Mouse (Mus musculus): ENCODE measurements around the gene Slc27a5. TPM values are rescaled to one million over a fixed set of nuclear protein-coding genes. Genes with fewer than 3 reads are reported as not detected.

The Slc27a5 gene
- polyA plus RNA-seq, 1 experiment = not detected

- H3K27me3 ChIP-seq (ENCODE audit: control insufficient read depth, insufficient read depth, low read length, poor library complexity, severe bottlenecking) = no peaks in the 10 kb centered on the region
- no peaks in the 10 kb centered on the region for H3K9me3 ChIP-seq (replicated peaks; ENCODE audit: control insufficient read depth, insufficient read depth, low read length, poor library complexity, severe bottlenecking)
- no peak overlapping the region for H3K4me3 ChIP-seq (ENCODE audit: low read depth, low read length)
- no peaks in the 10 kb centered on the region for H3K36me3 ChIP-seq (ENCODE audit: control insufficient read depth, insufficient read depth, low read length, poor library complexity, severe bottlenecking)
- no peaks in the 10 kb centered on the region for H3K4me1 ChIP-seq (ENCODE audit: control insufficient read depth, insufficient read depth, low read length)
- H3K9ac ChIP-seq (ENCODE audit: low read depth, poor library complexity, severe bottlenecking) = no peak overlapping the region
- no peak for TF ChIP-seq CTCF (IDR thresholded peaks at IDR 0.05; ENCODE audit: low read depth, low read length)
- H3K27ac ChIP-seq (ENCODE audit: insufficient read depth, low read length) = peak overlapping the region; percentile 32; the same call in 1 of the 2 replicates
These were observed 18.9 kb downstream of the Slc27a5 start for GRCm38 (mm10) chr7:12978931-12979722.

DNA sequence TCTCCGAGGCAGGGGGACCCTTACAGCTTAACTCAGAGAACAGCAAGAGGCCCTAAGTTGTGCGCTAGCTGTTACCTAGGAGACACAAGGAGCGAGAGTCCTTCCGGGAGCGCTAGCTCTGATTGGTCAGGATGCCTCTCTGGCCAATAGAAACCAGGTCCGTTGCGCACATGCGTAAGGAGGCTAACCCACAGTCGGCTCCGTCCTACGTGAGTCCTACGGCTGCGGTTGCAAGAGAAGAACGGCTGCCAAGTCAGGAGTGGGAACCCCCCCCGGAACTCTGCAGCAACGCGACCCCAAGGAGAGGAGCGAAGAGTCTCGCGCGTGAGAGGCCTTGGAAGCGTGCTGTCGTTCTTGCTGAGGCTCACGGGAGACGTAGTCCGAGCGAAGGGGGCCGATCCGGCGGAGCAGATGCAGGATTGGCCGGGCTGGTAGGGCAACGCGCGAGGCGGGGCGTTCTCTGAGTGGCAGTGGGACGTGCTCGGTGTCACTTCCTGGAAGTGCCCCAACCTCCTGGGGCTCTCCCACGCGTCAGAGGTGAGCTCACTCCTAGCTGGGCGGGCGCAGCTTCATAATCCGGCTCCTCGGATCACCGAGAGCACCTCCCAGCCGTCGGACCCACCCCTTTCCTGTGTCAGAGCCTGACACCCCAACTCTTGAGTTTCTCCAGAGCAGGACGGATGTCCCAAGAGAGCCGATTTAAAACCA, 20.2 kb downstream of the Slc27a5 start, which contains the start of gene Zfp446:
Gene Zfp446, plus strand, starts transcription at position 167 of the 708 bp plus-strand sequence.
- Histone ChIP-seq H3K4me3 (ENCODE audit: low read depth, low read length) (peak within 1 kb of the TSS; percentile 78), H3K4me1 (ENCODE audit: control insufficient read depth, insufficient read depth, low read length) (no peaks in the 10 kb centered on the region), H3K9ac (ENCODE audit: low read depth, poor library complexity, severe bottlenecking) (peak within 1 kb of the TSS; percentile 55), H3K9me3 (replicated peaks; ENCODE audit: control insufficient read depth, insufficient read depth, low read length, poor library complexity, severe bottlenecking) (no peaks in the 10 kb centered on the region), H3K27me3 (ENCODE audit: control insufficient read depth, insufficient read depth, low read length, poor library complexity, severe bottlenecking) (no peaks in the 10 kb centered on the region), H3K27ac (ENCODE audit: insufficient read depth, low read length) (peak within 1 kb of the TSS; percentile 32), H3K36me3 (ENCODE audit: control insufficient read depth, insufficient read depth, low read length, poor library complexity, severe bottlenecking) (no peaks in the 10 kb centered on the region)
- TF ChIP-seq POLR2A (IDR thresholded peaks at IDR 0.05; ENCODE audit: insufficient read depth, low read length) = peak; percentile 57
- no peak for TF ChIP-seq CTCF (IDR thresholded peaks at IDR 0.05; ENCODE audit: low read depth, low read length)

DNA sequence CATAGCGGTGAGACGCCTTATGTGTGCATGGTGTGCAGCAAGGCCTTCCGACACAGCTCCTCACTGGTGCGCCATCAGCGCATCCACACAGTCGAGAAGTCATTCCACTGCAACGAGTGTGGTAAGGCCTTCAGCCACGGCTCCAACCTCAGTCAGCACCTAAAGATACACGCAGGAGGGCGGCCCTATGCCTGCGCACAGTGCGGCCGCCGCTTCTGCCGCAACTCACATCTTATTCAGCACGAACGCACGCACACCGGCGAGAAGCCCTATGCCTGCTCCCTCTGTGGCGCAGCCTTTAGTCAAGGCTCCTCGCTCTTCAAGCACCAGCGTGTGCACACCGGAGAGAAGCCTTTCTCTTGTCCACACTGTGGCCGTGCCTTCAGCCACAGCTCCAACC, 27.1 kb downstream of the Slc27a5 start:
- Histone ChIP-seq H3K27me3 (ENCODE audit: control insufficient read depth, insufficient read depth, low read length, poor library complexity, severe bottlenecking) (no peaks in the 10 kb centered on the region), H3K4me1 (ENCODE audit: control insufficient read depth, insufficient read depth, low read length) (no peaks in the 10 kb centered on the region), H3K36me3 (ENCODE audit: control insufficient read depth, insufficient read depth, low read length, poor library complexity, severe bottlenecking) (no peaks in the 10 kb centered on the region), H3K9me3 (replicated peaks; ENCODE audit: control insufficient read depth, insufficient read depth, low read length, poor library complexity, severe bottlenecking) (no peaks in the 10 kb centered on the region), H3K4me3 (ENCODE audit: low read depth, low read length) (peak overlapping the region; percentile 43), H3K27ac (ENCODE audit: insufficient read depth, low read length) (no peak overlapping the region), H3K9ac (ENCODE audit: low read depth, poor library complexity, severe bottlenecking) (peak overlapping the region; percentile 4)
- TF ChIP-seq POLR2A (IDR thresholded peaks at IDR 0.05; ENCODE audit: insufficient read depth, low read length) (peak; percentile 9), CTCF (IDR thresholded peaks at IDR 0.05; ENCODE audit: low read depth, low read length) (no peak), EP300 (IDR thresholded peaks at IDR 0.05; ENCODE audit: insufficient read depth, low read depth, low read length) (no peak)

DNA sequence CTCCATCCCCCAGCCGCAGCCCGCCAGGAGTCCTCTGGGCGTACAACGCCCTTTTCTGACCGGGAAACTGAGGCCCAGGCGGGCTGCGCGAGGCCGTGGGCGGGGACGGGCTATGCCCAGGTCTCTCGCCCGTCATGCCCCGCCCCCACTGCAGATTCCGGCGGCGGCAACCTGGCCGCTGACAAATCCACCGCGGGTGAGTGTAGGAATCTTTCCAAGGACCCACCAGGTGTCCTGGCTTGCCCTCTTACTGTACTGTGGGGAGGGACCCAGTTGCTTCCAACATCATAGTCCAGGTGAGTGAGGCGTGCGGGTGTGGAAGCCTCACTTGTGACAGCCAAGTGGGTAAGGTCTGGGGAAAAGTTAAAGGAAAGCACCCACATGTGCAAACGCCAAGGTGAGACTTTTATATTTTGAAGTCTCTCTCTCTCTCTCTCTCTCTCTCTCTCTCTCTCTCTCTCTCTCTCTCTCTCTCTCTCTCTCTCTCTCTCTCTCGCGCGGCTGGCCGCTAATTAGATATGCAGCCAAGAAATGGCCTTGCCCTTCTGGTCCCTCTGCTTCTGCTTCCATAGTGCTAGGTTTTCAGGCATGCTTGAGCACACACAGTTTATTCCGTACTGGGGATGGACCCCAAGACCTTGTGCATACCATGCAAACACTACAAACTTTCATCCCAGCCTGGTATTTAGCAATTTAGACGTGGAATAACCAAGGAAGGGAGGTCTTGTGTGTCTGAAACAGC, 31.7 kb downstream of the Slc27a5 start:
- no peaks in the 10 kb centered on the region for H3K9me3 ChIP-seq (replicated peaks; ENCODE audit: control insufficient read depth, insufficient read depth, low read length, poor library complexity, severe bottlenecking)
- no peaks in the 10 kb centered on the region for H3K36me3 ChIP-seq (ENCODE audit: control insufficient read depth, insufficient read depth, low read length, poor library complexity, severe bottlenecking)
- TF ChIP-seq POLR2A (IDR thresholded peaks at IDR 0.05; ENCODE audit: insufficient read depth, low read length) (no peak), EP300 (IDR thresholded peaks at IDR 0.05; ENCODE audit: insufficient read depth, low read depth, low read length) (no peak)
- H3K27me3 ChIP-seq (ENCODE audit: control insufficient read depth, insufficient read depth, low read length, poor library complexity, severe bottlenecking) = no peaks in the 10 kb centered on the region
- no peaks in the 10 kb centered on the region for H3K4me1 ChIP-seq (ENCODE audit: control insufficient read depth, insufficient read depth, low read length)
- peak overlapping the region; percentile 16; the same call in 1 of the 2 replicates for H3K27ac ChIP-seq (ENCODE audit: insufficient read depth, low read length)
- H3K4me3 ChIP-seq (ENCODE audit: low read depth, low read length) = peak overlapping the region; percentile 75
- peak overlapping the region; percentile 67 for H3K9ac ChIP-seq (ENCODE audit: low read depth, poor library complexity, severe bottlenecking)

DNA sequence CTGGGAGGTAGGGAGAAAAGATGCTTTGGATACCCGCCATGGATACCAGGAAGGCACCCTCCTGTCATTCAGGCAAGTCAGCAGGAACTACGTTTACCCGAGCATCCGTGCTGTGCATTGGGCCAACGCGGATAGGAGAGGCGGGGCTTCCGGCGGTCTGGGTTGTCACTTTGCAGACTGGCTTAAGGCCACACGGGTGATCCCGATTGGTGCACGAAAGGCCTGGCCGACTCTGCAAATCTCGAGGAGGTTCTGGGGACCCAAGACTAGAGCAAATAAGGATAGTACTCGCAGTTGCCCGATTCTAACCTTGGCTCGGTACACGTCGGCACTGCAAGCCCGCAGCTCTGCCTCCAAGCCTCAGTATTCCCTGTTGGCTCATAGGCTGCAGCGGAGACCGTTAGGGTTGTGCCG, 32.3 kb downstream of the Slc27a5 start, which contains the start of gene Zfp324:
Gene Zfp324, plus strand, starts transcription at position 161 of the 414 bp plus-strand sequence.
- Histone ChIP-seq H3K9ac (ENCODE audit: low read depth, poor library complexity, severe bottlenecking) (peak within 1 kb of the TSS; percentile 67), H3K36me3 (ENCODE audit: control insufficient read depth, insufficient read depth, low read length, poor library complexity, severe bottlenecking) (no peaks in the 10 kb centered on the region), H3K4me1 (ENCODE audit: control insufficient read depth, insufficient read depth, low read length) (no peaks in the 10 kb centered on the region), H3K27me3 (ENCODE audit: control insufficient read depth, insufficient read depth, low read length, poor library complexity, severe bottlenecking) (no peaks in the 10 kb centered on the region), H3K9me3 (replicated peaks; ENCODE audit: control insufficient read depth, insufficient read depth, low read length, poor library complexity, severe bottlenecking) (no peaks in the 10 kb centered on the region), H3K27ac (ENCODE audit: insufficient read depth, low read length) (peak within 1 kb of the TSS; percentile 20), H3K4me3 (ENCODE audit: low read depth, low read length) (peak within 1 kb of the TSS; percentile 75)
- TF ChIP-seq CTCF (IDR thresholded peaks at IDR 0.05; ENCODE audit: low read depth, low read length) = no peak
- 0 out of 2 replicates have a peak, but pooled peaks have one; percentile 9 for TF ChIP-seq EP300 (IDR thresholded peaks at IDR 0.05; ENCODE audit: insufficient read depth, low read depth, low read length)
